Mouse (Mus musculus): Measurements from ENCODE around the gene Chrm3. TPM values are rescaled to one million over a fixed set of nuclear protein-coding genes. Genes with fewer than 3 reads are reported as not detected.

Chrm3 gene
- polyA plus RNA-seq, 1 experiment from 2014 or later = 0.70 TPM

- Histone ChIP-seq H3K4me1 (no peaks in the 10 kb centered on the region), H3K27ac (replicated peaks) (no peak overlapping the region), H3K9ac (no peak overlapping the region), H3K9me3 (0 out of 2 replicates have a peak, but pooled peaks cover 4% of the 10 kb centered on the region), H3K4me2 (no peak overlapping the region), H3K36me3 (no peaks in the 10 kb centered on the region), H3K4me3 (no peak overlapping the region), H3K27me3 (replicated peaks) (no peaks in the 10 kb centered on the region)
- WGBS = 78% methylated on average over 5 of the region's 5 CpGs
- ATAC-seq (ENCODE audit: extremely low read depth, insufficient number of reproducible peaks, low FRiP score, low TSS enrichment) = no peak
These were observed 125.1 kb downstream of the Chrm3 start for GRCm38 (mm10) chr13:10235391-10236169.

GRCm38 (mm10) chr13:10220403-10220802 lies 140.2 kb downstream of the Chrm3 start:
- WGBS = 54% methylated on average over 4 of the region's 4 CpGs
- Histone ChIP-seq H3K27me3 (replicated peaks) (no peaks in the 10 kb centered on the region), H3K4me2 (no peak overlapping the region), H3K4me3 (no peak overlapping the region), H3K27ac (replicated peaks) (no peak overlapping the region), H3K4me1 (no peaks in the 10 kb centered on the region), H3K9me3 (no peaks in the 10 kb centered on the region), H3K36me3 (no peaks in the 10 kb centered on the region), H3K9ac (no peak overlapping the region)
- ATAC-seq (ENCODE audit: extremely low read depth, insufficient number of reproducible peaks, low FRiP score, low TSS enrichment) = no peak

GRCm38 (mm10) chr13:10212112-10212511 lies 148.5 kb downstream of the Chrm3 start:
- Histone ChIP-seq H3K9ac (no peak overlapping the region), H3K9me3 (no peaks in the 10 kb centered on the region), H3K4me2 (no peak overlapping the region), H3K36me3 (no peaks in the 10 kb centered on the region), H3K4me1 (no peaks in the 10 kb centered on the region), H3K27me3 (replicated peaks) (no peaks in the 10 kb centered on the region), H3K27ac (replicated peaks) (no peak overlapping the region), H3K4me3 (no peak overlapping the region)
- WGBS = 70% methylated on average over 2 of the region's 2 CpGs
- no peak for ATAC-seq (ENCODE audit: extremely low read depth, insufficient number of reproducible peaks, low FRiP score, low TSS enrichment)

- no peaks in the 10 kb centered on the region for H3K9me3 ChIP-seq
- H3K36me3 ChIP-seq = no peaks in the 10 kb centered on the region
- no peaks in the 10 kb centered on the region for H3K4me1 ChIP-seq
- H3K9ac ChIP-seq = no peak overlapping the region
- ATAC-seq (ENCODE audit: extremely low read depth, insufficient number of reproducible peaks, low FRiP score, low TSS enrichment) = no peak
- H3K4me2 ChIP-seq = no peak overlapping the region
- no peaks in the 10 kb centered on the region for H3K27me3 ChIP-seq (replicated peaks)
- H3K27ac ChIP-seq (replicated peaks) = no peak overlapping the region
- WGBS = 50% methylated on average over 1 of the region's 1 CpGs
- H3K4me3 ChIP-seq = no peak overlapping the region
These were observed 150.0 kb downstream of the Chrm3 start for GRCm38 (mm10) chr13:10210522-10211244.

- H3K27me3 ChIP-seq (replicated peaks) = no peaks in the 10 kb centered on the region
- no peaks in the 10 kb centered on the region for H3K4me1 ChIP-seq
- H3K9ac ChIP-seq = no peak overlapping the region
- no peak overlapping the region for H3K4me2 ChIP-seq
- H3K36me3 ChIP-seq = no peaks in the 10 kb centered on the region
- no peaks in the 10 kb centered on the region for H3K9me3 ChIP-seq
- no peak for ATAC-seq (ENCODE audit: extremely low read depth, insufficient number of reproducible peaks, low FRiP score, low TSS enrichment)
- H3K27ac ChIP-seq (replicated peaks) = no peak overlapping the region
- 67% methylated on average over 6 of the region's 6 CpGs for WGBS
- H3K4me3 ChIP-seq = no peak overlapping the region
These were observed 161.3 kb downstream of the Chrm3 start for GRCm38 (mm10) chr13:10199206-10199956.

- WGBS = 51% methylated on average over 2 of the region's 2 CpGs
- no peak overlapping the region for H3K4me3 ChIP-seq
- no peaks in the 10 kb centered on the region for H3K9me3 ChIP-seq
- H3K4me1 ChIP-seq = no peaks in the 10 kb centered on the region
- H3K36me3 ChIP-seq = no peaks in the 10 kb centered on the region
- H3K27me3 ChIP-seq (replicated peaks) = no peaks in the 10 kb centered on the region
- no peak overlapping the region for H3K27ac ChIP-seq (replicated peaks)
- ATAC-seq (ENCODE audit: extremely low read depth, insufficient number of reproducible peaks, low FRiP score, low TSS enrichment) = no peak
- H3K9ac ChIP-seq = no peak overlapping the region
- no peak overlapping the region for H3K4me2 ChIP-seq
These were observed 170.8 kb downstream of the Chrm3 start for GRCm38 (mm10) chr13:10189829-10190228.

- no peak for ATAC-seq (ENCODE audit: extremely low read depth, insufficient number of reproducible peaks, low FRiP score, low TSS enrichment)
- H3K36me3 ChIP-seq = no peaks in the 10 kb centered on the region
- H3K9me3 ChIP-seq = no peaks in the 10 kb centered on the region
- H3K9ac ChIP-seq = no peak overlapping the region
- H3K27me3 ChIP-seq (replicated peaks) = no peaks in the 10 kb centered on the region
- H3K27ac ChIP-seq (replicated peaks) = no peak overlapping the region
- H3K4me2 ChIP-seq = no peak overlapping the region
- 82% methylated on average over 3 of the region's 3 CpGs for WGBS
- H3K4me1 ChIP-seq = no peaks in the 10 kb centered on the region
- H3K4me3 ChIP-seq = no peak overlapping the region
These were observed 172.7 kb downstream of the Chrm3 start for GRCm38 (mm10) chr13:10187926-10188325.

- ATAC-seq (ENCODE audit: extremely low read depth, insufficient number of reproducible peaks, low FRiP score, low TSS enrichment) = no peak
- 70% methylated on average over 4 of the region's 4 CpGs for WGBS
- Histone ChIP-seq H3K4me3 (no peak overlapping the region), H3K4me1 (no peaks in the 10 kb centered on the region), H3K36me3 (no peaks in the 10 kb centered on the region), H3K27ac (replicated peaks) (no peak overlapping the region), H3K4me2 (no peak overlapping the region), H3K9me3 (no peaks in the 10 kb centered on the region), H3K27me3 (replicated peaks) (no peaks in the 10 kb centered on the region), H3K9ac (no peak overlapping the region)
These were observed 176.8 kb downstream of the Chrm3 start for GRCm38 (mm10) chr13:10183837-10184236.

GRCm38 (mm10) chr13:10182756-10183155 lies 177.9 kb downstream of the Chrm3 start:
- no peak for ATAC-seq (ENCODE audit: extremely low read depth, insufficient number of reproducible peaks, low FRiP score, low TSS enrichment)
- WGBS = 52% methylated on average over 2 of the region's 2 CpGs
- H3K9ac ChIP-seq = no peak overlapping the region

GRCm38 (mm10) chr13:10170529-10170928 lies 190.1 kb downstream of the Chrm3 start:
- no peaks in the 10 kb centered on the region for H3K27me3 ChIP-seq (replicated peaks)
- no peak overlapping the region for H3K4me2 ChIP-seq
- WGBS = 67% methylated on average over 2 of the region's 2 CpGs
- H3K4me3 ChIP-seq = no peak overlapping the region
- H3K36me3 ChIP-seq = no peaks in the 10 kb centered on the region
- no peak overlapping the region for H3K27ac ChIP-seq (replicated peaks)
- H3K4me1 ChIP-seq = no peaks in the 10 kb centered on the region
- no peak for ATAC-seq (ENCODE audit: extremely low read depth, insufficient number of reproducible peaks, low FRiP score, low TSS enrichment)
- no peak overlapping the region for H3K9ac ChIP-seq
- H3K9me3 ChIP-seq = no peaks in the 10 kb centered on the region

More at GRCm38 (mm10) chr13:10182756-10183155, 177.9 kb downstream of the Chrm3 start:
- H3K27ac ChIP-seq (replicated peaks) = no peak overlapping the region
- H3K9me3 ChIP-seq = no peaks in the 10 kb centered on the region
- H3K4me2 ChIP-seq = no peak overlapping the region
- no peaks in the 10 kb centered on the region for H3K27me3 ChIP-seq (replicated peaks)
- H3K4me3 ChIP-seq = no peak overlapping the region
- no peaks in the 10 kb centered on the region for H3K4me1 ChIP-seq
- H3K36me3 ChIP-seq = no peaks in the 10 kb centered on the region

- no peak for ATAC-seq (ENCODE audit: extremely low read depth, insufficient number of reproducible peaks, low FRiP score, low TSS enrichment)
- Histone ChIP-seq H3K4me2 (no peak overlapping the region), H3K27me3 (replicated peaks) (no peaks in the 10 kb centered on the region), H3K4me1 (no peaks in the 10 kb centered on the region), H3K9me3 (no peaks in the 10 kb centered on the region), H3K27ac (replicated peaks) (no peak overlapping the region), H3K4me3 (no peak overlapping the region), H3K9ac (no peak overlapping the region), H3K36me3 (no peaks in the 10 kb centered on the region)
These were observed 197.3 kb downstream of the Chrm3 start for GRCm38 (mm10) chr13:10163354-10163753.
